Mouse (Mus musculus): ENCODE measurements around the gene Ipmk. TPM values are rescaled to one million over a fixed set of nuclear protein-coding genes. Genes with fewer than 3 reads are reported as not detected.
A peak's percentile ranks its signal among the peaks of the same experiment; 100 is the strongest.

Gene Ipmk
- polyA plus RNA-seq, 1 experiment: 17.5 TPM

- Histone ChIP-seq H3K27me3 (ENCODE audit: control insufficient read depth, insufficient read depth, low read length) (no peaks in the 10 kb centered on the region), H3K4me3 (replicated peaks; ENCODE audit: insufficient read depth, low read depth, low read length) (no peak overlapping the region), H3K4me1 (ENCODE audit: control insufficient read depth, insufficient read depth, low read length) (peaks cover 2% of the 10 kb centered on the region; the same call in 1 of the 2 replicates), H3K27ac (ENCODE audit: insufficient read depth, low read length) (no peak overlapping the region)
- TF ChIP-seq CTCF (IDR thresholded peaks at IDR 0.05; ENCODE audit: borderline replicate concordance, insufficient read depth, low read depth, low read length) (no peak), POLR2A (IDR thresholded peaks at IDR 0.05; ENCODE audit: borderline replicate concordance, insufficient read depth, low read length) (no peak)
- DNase-seq: peak in 1 of 2 experiments; percentile 39
- WGBS: 8% methylated on average over 11 of the region's 11 CpGs
Measured at GRCm38 (mm10) chr10:71316056-71316455, 31.5 kb upstream of the Ipmk start.

GRCm38 (mm10) chr10:71316497-71316896, 31.1 kb upstream of the Ipmk start:
- Histone ChIP-seq H3K4me1 (ENCODE audit: control insufficient read depth, insufficient read depth, low read length) (peaks cover 2% of the 10 kb centered on the region; the same call in 1 of the 2 replicates), H3K4me3 (replicated peaks; ENCODE audit: insufficient read depth, low read depth, low read length) (no peak overlapping the region), H3K27ac (ENCODE audit: insufficient read depth, low read length) (no peak overlapping the region), H3K27me3 (ENCODE audit: control insufficient read depth, insufficient read depth, low read length) (no peaks in the 10 kb centered on the region)
- TF ChIP-seq POLR2A (IDR thresholded peaks at IDR 0.05; ENCODE audit: borderline replicate concordance, insufficient read depth, low read length) (no peak), CTCF (IDR thresholded peaks at IDR 0.05; ENCODE audit: borderline replicate concordance, insufficient read depth, low read depth, low read length) (no peak)
- 19% methylated on average over 7 of the region's 7 CpGs for WGBS
- DNase-seq: no peak

GRCm38 (mm10) chr10:71323669-71324068, 23.9 kb upstream of the Ipmk start:
- TF ChIP-seq CTCF (IDR thresholded peaks at IDR 0.05; ENCODE audit: borderline replicate concordance, insufficient read depth, low read depth, low read length) (no peak), POLR2A (IDR thresholded peaks at IDR 0.05; ENCODE audit: borderline replicate concordance, insufficient read depth, low read length) (no peak)
- 52% methylated on average over 8 of the region's 8 CpGs for WGBS
- Histone ChIP-seq H3K27ac (ENCODE audit: insufficient read depth, low read length) (no peak overlapping the region), H3K4me1 (ENCODE audit: control insufficient read depth, insufficient read depth, low read length) (no peaks in the 10 kb centered on the region), H3K4me3 (replicated peaks; ENCODE audit: insufficient read depth, low read depth, low read length) (no peak overlapping the region), H3K27me3 (ENCODE audit: control insufficient read depth, insufficient read depth, low read length) (no peaks in the 10 kb centered on the region)
- DNase-seq: no peak

- Histone ChIP-seq H3K27ac (ENCODE audit: insufficient read depth, low read length) (no peak overlapping the region), H3K27me3 (ENCODE audit: control insufficient read depth, insufficient read depth, low read length) (no peaks in the 10 kb centered on the region), H3K4me3 (replicated peaks; ENCODE audit: insufficient read depth, low read depth, low read length) (no peak overlapping the region), H3K4me1 (ENCODE audit: control insufficient read depth, insufficient read depth, low read length) (no peaks in the 10 kb centered on the region)
- 81% methylated on average over 7 of the region's 7 CpGs for WGBS
- TF ChIP-seq POLR2A (IDR thresholded peaks at IDR 0.05; ENCODE audit: borderline replicate concordance, insufficient read depth, low read length) (no peak), CTCF (IDR thresholded peaks at IDR 0.05; ENCODE audit: borderline replicate concordance, insufficient read depth, low read depth, low read length) (no peak)
- no peak for DNase-seq
Measured at GRCm38 (mm10) chr10:71326123-71326522, 21.4 kb upstream of the Ipmk start.

DNA sequence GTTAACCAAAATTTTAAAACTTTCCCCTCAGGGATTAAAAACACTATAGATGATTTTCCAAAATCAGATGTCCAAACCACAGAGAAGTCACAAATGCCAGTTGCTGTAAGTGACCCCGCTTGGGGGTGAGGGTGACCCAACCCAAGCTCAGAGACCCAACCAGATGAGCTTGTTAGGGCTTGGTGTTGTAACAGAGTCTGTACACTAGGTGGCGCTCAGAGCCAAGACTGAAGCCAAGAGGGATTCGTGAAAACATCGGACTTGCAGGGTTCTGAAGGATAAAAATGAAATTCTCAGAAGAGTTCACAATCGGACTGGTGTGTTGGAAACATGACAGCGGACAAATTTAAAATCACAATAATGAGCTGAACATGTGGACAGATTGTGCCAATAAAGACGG, 20.8 kb upstream of the Ipmk start:
- TF ChIP-seq POLR2A (IDR thresholded peaks at IDR 0.05; ENCODE audit: borderline replicate concordance, insufficient read depth, low read length) (no peak), CTCF (IDR thresholded peaks at IDR 0.05; ENCODE audit: borderline replicate concordance, insufficient read depth, low read depth, low read length) (peak; percentile 95)
- no peaks in the 10 kb centered on the region for H3K27me3 ChIP-seq (ENCODE audit: control insufficient read depth, insufficient read depth, low read length)
- H3K4me3 ChIP-seq (replicated peaks; ENCODE audit: insufficient read depth, low read depth, low read length): no peak overlapping the region
- peak; percentile 62 to 77 for DNase-seq
- no peak overlapping the region for H3K27ac ChIP-seq (ENCODE audit: insufficient read depth, low read length)
- WGBS: 6% methylated on average over 7 of the region's 7 CpGs
- H3K4me1 ChIP-seq (ENCODE audit: control insufficient read depth, insufficient read depth, low read length): no peaks in the 10 kb centered on the region

- no peaks in the 10 kb centered on the region for H3K27me3 ChIP-seq (ENCODE audit: control insufficient read depth, insufficient read depth, low read length)
- H3K4me3 ChIP-seq (replicated peaks; ENCODE audit: insufficient read depth, low read depth, low read length): no peak overlapping the region
- H3K4me1 ChIP-seq (ENCODE audit: control insufficient read depth, insufficient read depth, low read length): no peaks in the 10 kb centered on the region
- no peak for DNase-seq
- WGBS: 82% methylated on average over 10 of the region's 10 CpGs
- TF ChIP-seq POLR2A (IDR thresholded peaks at IDR 0.05; ENCODE audit: borderline replicate concordance, insufficient read depth, low read length): no peak
- TF ChIP-seq CTCF (IDR thresholded peaks at IDR 0.05; ENCODE audit: borderline replicate concordance, insufficient read depth, low read depth, low read length): no peak
- H3K27ac ChIP-seq (ENCODE audit: insufficient read depth, low read length): no peak overlapping the region
Measured at GRCm38 (mm10) chr10:71327386-71327785, 20.2 kb upstream of the Ipmk start.

GRCm38 (mm10) chr10:71328382-71328781, 19.2 kb upstream of the Ipmk start:
- no peak for DNase-seq
- no peak overlapping the region for H3K4me3 ChIP-seq (replicated peaks; ENCODE audit: insufficient read depth, low read depth, low read length)
- no peaks in the 10 kb centered on the region for H3K27me3 ChIP-seq (ENCODE audit: control insufficient read depth, insufficient read depth, low read length)
- WGBS: 74% methylated on average over 6 of the region's 6 CpGs
- H3K4me1 ChIP-seq (ENCODE audit: control insufficient read depth, insufficient read depth, low read length): no peaks in the 10 kb centered on the region
- TF ChIP-seq POLR2A (IDR thresholded peaks at IDR 0.05; ENCODE audit: borderline replicate concordance, insufficient read depth, low read length) (no peak), CTCF (IDR thresholded peaks at IDR 0.05; ENCODE audit: borderline replicate concordance, insufficient read depth, low read depth, low read length) (no peak)
- no peak overlapping the region for H3K27ac ChIP-seq (ENCODE audit: insufficient read depth, low read length)

- no peak for DNase-seq
- no peaks in the 10 kb centered on the region for H3K27me3 ChIP-seq (ENCODE audit: control insufficient read depth, insufficient read depth, low read length)
- 67% methylated on average over 5 of the region's 5 CpGs for WGBS
Measured at GRCm38 (mm10) chr10:71328870-71329269, 18.7 kb upstream of the Ipmk start.

More at GRCm38 (mm10) chr10:71328870-71329269, 18.7 kb upstream of the Ipmk start:
- H3K27ac ChIP-seq (ENCODE audit: insufficient read depth, low read length): no peak overlapping the region
- no peaks in the 10 kb centered on the region for H3K4me1 ChIP-seq (ENCODE audit: control insufficient read depth, insufficient read depth, low read length)
- TF ChIP-seq POLR2A (IDR thresholded peaks at IDR 0.05; ENCODE audit: borderline replicate concordance, insufficient read depth, low read length) (no peak), CTCF (IDR thresholded peaks at IDR 0.05; ENCODE audit: borderline replicate concordance, insufficient read depth, low read depth, low read length) (no peak)
- H3K4me3 ChIP-seq (replicated peaks; ENCODE audit: insufficient read depth, low read depth, low read length): no peak overlapping the region

Measured in cerebellum, adult 2 months (tissue).